Mouse (Mus musculus) limb, embryonic 15.5 days (tissue): ENCODE results near the gene Hdgfl3. TPM values are rescaled to one million over a fixed set of nuclear protein-coding genes. Genes with fewer than 3 reads are reported as not detected.
A peak's percentile ranks its signal among the peaks of the same experiment; 100 is the strongest.

ENCODE experiments used
- ATAC-seq: fragments of 200-750 bp; cut with Nextera tagmentation; 2 replicates; pipeline ENCODE4 v1.8.0; 2017; ENCODE audit warnings: low read depth, moderate TSS enrichment; ENCODE audit not compliant: insufficient number of reproducible peaks, low FRiP score, low TSS enrichment
- H3K27ac ChIP-seq: fragments of 300-500 bp; sonication (generic); 2 replicates; pipeline ENCODE4 v1.5.1; 2015; ENCODE audit warnings: moderate library complexity, mild to moderate bottlenecking, inconsistent platforms
- H3K27me3 ChIP-seq: fragments of 300-500 bp; sonication (generic); 2 replicates; pipeline ENCODE4 v1.6.1; 2015; ENCODE audit warnings: inconsistent platforms
- H3K36me3 ChIP-seq: fragments of 300-500 bp; sonication (generic); 2 replicates; pipeline ENCODE4 v1.6.1; 2015; ENCODE audit warnings: inconsistent platforms
- H3K4me1 ChIP-seq: fragments of 300-500 bp; sonication (generic); 2 replicates; pipeline ENCODE4 v1.6.1; 2015; ENCODE audit warnings: inconsistent platforms
- H3K4me2 ChIP-seq: fragments of 300-500 bp; sonication (generic); 2 replicates; pipeline ENCODE4 v1.6.1; 2015; ENCODE audit warnings: mild to moderate bottlenecking, inconsistent platforms
- H3K4me3 ChIP-seq: fragments of 300-500 bp; sonication (generic); 2 replicates; pipeline ENCODE4 v1.5.1; 2015; ENCODE audit warnings: mild to moderate bottlenecking, inconsistent platforms
- H3K9ac ChIP-seq: fragments of 300-500 bp; sonication (generic); 2 replicates; pipeline ENCODE4 v1.6.1; 2015; ENCODE audit warnings: inconsistent platforms
- H3K9me3 ChIP-seq: fragments of 300-500 bp; sonication (generic); 2 replicates; pipeline ENCODE4 v1.6.1; 2016; ENCODE audit warnings: inconsistent platforms
- WGBS: fragments of 180-500 bp; shearing (Covaris S2); methylation state at CpG from one replicate; pipeline ENCODE4 v1.1.7; 2015; 5-methylcytosine and 5-hydroxymethylcytosine counted together
- polyA plus RNA-seq: library from polyadenylated mRNA; unstranded; fragments of >200 nt; fragmentation: Nextera tagmentation; extraction: Ambion mirVana; gene quantifications from 2 replicates; pipeline ENCODE4 v1.2.1, GENCODE M21; 2015

Hdgfl3 gene
- polyA plus RNA-seq, 1 experiment from 2014 or later = 14.0 TPM

- Histone ChIP-seq H3K27me3 (peaks cover 29% of the 10 kb centered on the region), H3K9ac (no peak overlapping the region), H3K9me3 (no peaks in the 10 kb centered on the region), H3K27ac (peak overlapping the region; percentile 54; the same call in 1 of the 2 replicates), H3K4me2 (no peak overlapping the region), H3K36me3 (no peaks in the 10 kb centered on the region), H3K4me3 (no peak overlapping the region), H3K4me1 (peaks cover 22% of the 10 kb centered on the region)
- WGBS = 71% methylated on average over 24 of the region's 24 CpGs
- ATAC-seq = 0 out of 2 replicates have a peak, but pooled peaks have one; percentile 45
These were observed 71.4 kb downstream of the Hdgfl3 start for GRCm38 (mm10) chr7:81862587-81863583.

- Histone ChIP-seq H3K36me3 (no peaks in the 10 kb centered on the region), H3K9me3 (no peaks in the 10 kb centered on the region), H3K4me2 (no peak overlapping the region), H3K9ac (no peak overlapping the region), H3K27me3 (peaks cover 36% of the 10 kb centered on the region), H3K4me3 (no peak overlapping the region), H3K4me1 (peaks cover 22% of the 10 kb centered on the region), H3K27ac (no peak overlapping the region)
- ATAC-seq = no peak
- 66% methylated on average over 4 of the region's 4 CpGs for WGBS
These were observed 72.4 kb downstream of the Hdgfl3 start for GRCm38 (mm10) chr7:81861921-81862320.

GRCm38 (mm10) chr7:81861461-81861860 lies 72.8 kb downstream of the Hdgfl3 start:
- H3K9ac ChIP-seq = no peak overlapping the region
- peaks cover 37% of the 10 kb centered on the region for H3K27me3 ChIP-seq
- H3K4me2 ChIP-seq = no peak overlapping the region
- no peak for ATAC-seq
- H3K4me1 ChIP-seq = peaks cover 22% of the 10 kb centered on the region
- no peaks in the 10 kb centered on the region for H3K36me3 ChIP-seq
- whole genome bisulfite sequencing = 90% methylated on average over 2 of the region's 2 CpGs
- no peaks in the 10 kb centered on the region for H3K9me3 ChIP-seq
- H3K4me3 ChIP-seq = no peak overlapping the region
- no peak overlapping the region for H3K27ac ChIP-seq

- no peaks in the 10 kb centered on the region for H3K9me3 ChIP-seq
- H3K36me3 ChIP-seq = no peaks in the 10 kb centered on the region
- H3K27me3 ChIP-seq = peaks cover 37% of the 10 kb centered on the region
- WGBS = 70% methylated on average over 5 of the region's 5 CpGs
- H3K4me3 ChIP-seq = no peak overlapping the region
- peaks cover 22% of the 10 kb centered on the region for H3K4me1 ChIP-seq
- no peak overlapping the region for H3K27ac ChIP-seq
- H3K9ac ChIP-seq = no peak overlapping the region
- ATAC-seq = no peak
- peak overlapping the region; percentile 14; the same call in 1 of the 2 replicates for H3K4me2 ChIP-seq
These were observed 73.3 kb downstream of the Hdgfl3 start for GRCm38 (mm10) chr7:81860996-81861395.

- Histone ChIP-seq H3K9me3 (no peaks in the 10 kb centered on the region), H3K4me2 (peak overlapping the region; percentile 97; the same call in 1 of the 2 replicates), H3K36me3 (no peaks in the 10 kb centered on the region), H3K9ac (no peak overlapping the region), H3K4me3 (peak overlapping the region; percentile 57), H3K27me3 (peaks cover 37% of the 10 kb centered on the region), H3K27ac (peak overlapping the region; percentile 47), H3K4me1 (peaks cover 22% of the 10 kb centered on the region)
- no peak for ATAC-seq
- WGBS = 39% methylated on average over 11 of the region's 11 CpGs
These were observed 74.2 kb downstream of the Hdgfl3 start for GRCm38 (mm10) chr7:81860071-81860470.

GRCm38 (mm10) chr7:81858968-81859721 lies 75.1 kb downstream of the Hdgfl3 start, which contains the start of gene Tm6sf1:
Gene Tm6sf1, plus strand, starts transcription at chr7:81859001.
- Histone ChIP-seq H3K27ac (peak within 1 kb of the TSS; percentile 47), H3K9me3 (no peaks in the 10 kb centered on the region), H3K27me3 (peaks cover 37% of the 10 kb centered on the region), H3K4me2 (peak within 1 kb of the TSS; percentile 97), H3K4me3 (peak within 1 kb of the TSS; percentile 57), H3K9ac (peak within 1 kb of the TSS; percentile 49), H3K36me3 (no peaks in the 10 kb centered on the region), H3K4me1 (peaks cover 22% of the 10 kb centered on the region)
- ATAC-seq = no peak
- under 1% methylated on average over 64 of the region's 64 CpGs for WGBS

DNA sequence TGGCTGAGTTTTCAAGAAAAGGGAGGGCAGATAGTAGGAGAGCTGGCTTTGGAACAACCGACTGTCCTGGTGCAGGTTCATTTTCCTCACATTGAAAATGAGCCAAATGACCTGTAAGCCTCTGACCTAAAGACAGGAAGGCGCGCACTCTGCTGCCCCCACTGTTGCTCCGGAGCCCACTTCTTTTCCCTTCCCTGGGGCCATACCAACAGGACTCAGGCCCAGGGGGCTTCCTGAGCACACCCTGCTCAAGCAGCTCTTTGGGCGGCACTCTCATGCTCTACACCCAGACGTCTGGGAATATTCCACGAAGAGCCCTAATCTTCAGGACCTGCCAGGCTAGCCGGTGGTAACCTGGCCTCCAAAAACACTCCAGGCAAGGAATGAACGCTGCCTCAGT lies 76.0 kb downstream of the Hdgfl3 start:
- Histone ChIP-seq H3K27ac (0 out of 2 replicates have a peak overlapping the region, but pooled peaks have one; percentile 3), H3K27me3 (peaks cover 37% of the 10 kb centered on the region), H3K4me1 (peaks cover 22% of the 10 kb centered on the region), H3K4me2 (peak overlapping the region; percentile 97; the same call in 1 of the 2 replicates), H3K9me3 (no peaks in the 10 kb centered on the region), H3K4me3 (0 out of 2 replicates have a peak overlapping the region, but pooled peaks have one; percentile 57), H3K36me3 (no peaks in the 10 kb centered on the region), H3K9ac (no peak overlapping the region)
- WGBS = 14% methylated on average over 9 of the region's 9 CpGs
- no peak for ATAC-seq

GRCm38 (mm10) chr7:81856221-81856620 lies 78.1 kb downstream of the Hdgfl3 start:
- no peak overlapping the region for H3K27ac ChIP-seq
- no peak overlapping the region for H3K4me3 ChIP-seq
- no peaks in the 10 kb centered on the region for H3K9me3 ChIP-seq
- peaks cover 22% of the 10 kb centered on the region for H3K4me1 ChIP-seq
- whole genome bisulfite sequencing = 66% methylated on average over 4 of the region's 4 CpGs
- H3K9ac ChIP-seq = no peak overlapping the region
- ATAC-seq = no peak
- H3K36me3 ChIP-seq = no peaks in the 10 kb centered on the region
- H3K4me2 ChIP-seq = no peak overlapping the region
- H3K27me3 ChIP-seq = peaks cover 32% of the 10 kb centered on the region

DNA sequence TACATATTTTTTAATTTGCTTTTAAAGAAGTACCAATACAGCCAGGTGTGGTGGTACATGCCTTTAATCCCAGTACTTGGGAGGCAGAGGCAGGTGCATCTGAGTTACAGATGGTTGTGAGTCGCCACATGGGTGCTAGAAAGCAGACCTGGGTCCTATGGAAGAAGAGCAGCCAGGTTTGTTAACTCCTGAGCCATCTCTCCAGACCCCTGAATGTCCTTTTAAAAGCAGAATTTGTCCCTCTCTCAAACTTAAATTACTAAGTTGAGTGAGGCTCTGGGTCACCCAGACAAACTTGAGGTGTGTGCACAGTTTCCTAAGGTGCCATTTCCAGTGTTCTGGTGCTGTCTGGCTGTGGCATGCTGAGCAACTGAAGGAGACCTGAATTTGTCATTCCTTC lies 78.6 kb downstream of the Hdgfl3 start, which contains the start of gene Gm10160:
Gm10160 (minus strand) TSS at position 101 of the 400 bp plus-strand sequence.
- WGBS = 79% methylated on average over 1 of the region's 1 CpGs

DNA sequence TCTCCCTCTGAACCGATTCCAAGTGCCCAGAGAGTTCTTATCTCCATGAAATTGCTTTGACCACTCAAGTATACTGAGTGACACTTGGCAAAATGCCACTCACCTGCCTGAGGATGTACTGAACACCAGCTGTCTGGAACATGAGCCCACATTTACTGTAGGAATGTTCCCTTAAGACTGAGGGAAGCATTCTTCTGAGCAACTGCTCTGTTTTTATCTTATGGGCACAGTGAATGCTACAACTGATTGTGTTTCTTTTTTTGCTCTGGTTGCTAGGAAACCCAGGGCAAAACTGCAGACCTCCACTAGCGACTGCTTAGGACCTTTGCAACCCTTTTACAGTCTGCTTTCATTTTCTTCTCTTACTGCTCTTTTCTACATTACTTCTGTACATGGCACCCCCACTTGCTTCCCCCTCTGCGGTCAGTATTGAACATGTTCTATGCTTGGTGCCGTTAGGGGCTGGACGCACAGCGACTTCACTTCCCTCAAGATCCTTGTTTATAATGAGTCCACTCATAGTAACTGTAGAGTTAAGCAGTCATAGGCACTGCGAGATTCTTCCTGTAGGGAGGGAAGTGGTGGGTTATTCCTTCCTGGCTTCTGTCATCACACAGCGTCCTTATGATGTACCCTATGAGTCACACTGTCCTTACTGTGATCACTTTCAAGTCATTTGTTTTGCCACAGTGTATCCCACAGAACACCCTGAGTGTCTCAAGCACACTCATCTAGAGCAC lies 79.5 kb downstream of the Hdgfl3 start:
- H3K27ac ChIP-seq = no peak overlapping the region; the same call in 1 of the 2 replicates
- H3K9ac ChIP-seq = no peak overlapping the region
- no peak overlapping the region for H3K4me3 ChIP-seq
- no peak overlapping the region for H3K4me2 ChIP-seq
- peak; percentile 55; the same call in 1 of the 2 replicates for ATAC-seq
- peaks cover 25% of the 10 kb centered on the region for H3K27me3 ChIP-seq
- H3K4me1 ChIP-seq = peaks cover 15% of the 10 kb centered on the region
- WGBS = 71% methylated on average over 8 of the region's 8 CpGs
- no peaks in the 10 kb centered on the region for H3K9me3 ChIP-seq
- H3K36me3 ChIP-seq = no peaks in the 10 kb centered on the region

More for the DNA sequence above, 78.6 kb downstream of the Hdgfl3 start, which contains the start of gene Gm10160:
- H3K9me3 ChIP-seq = no peaks in the 10 kb centered on the region
- no peaks in the 10 kb centered on the region for H3K36me3 ChIP-seq
- no peak within 1 kb of the TSS for H3K4me2 ChIP-seq
- no peak within 1 kb of the TSS for H3K9ac ChIP-seq
- ATAC-seq = no peak
- H3K27ac ChIP-seq = no peak within 1 kb of the TSS; the same call in 1 of the 2 replicates
- peaks cover 32% of the 10 kb centered on the region for H3K27me3 ChIP-seq
- no peak within 1 kb of the TSS for H3K4me3 ChIP-seq
- H3K4me1 ChIP-seq = peaks cover 22% of the 10 kb centered on the region

- H3K9me3 ChIP-seq = no peaks in the 10 kb centered on the region
- H3K9ac ChIP-seq = no peak overlapping the region
- no peak overlapping the region for H3K4me2 ChIP-seq
- H3K4me1 ChIP-seq = no peaks in the 10 kb centered on the region; the same call in 1 of the 2 replicates
- ATAC-seq = no peak
- H3K4me3 ChIP-seq = no peak overlapping the region
- H3K36me3 ChIP-seq = no peaks in the 10 kb centered on the region
- no peak overlapping the region for H3K27ac ChIP-seq
- no peaks in the 10 kb centered on the region for H3K27me3 ChIP-seq
- WGBS = 75% methylated on average over 3 of the region's 3 CpGs
These were observed 82.6 kb downstream of the Hdgfl3 start for GRCm38 (mm10) chr7:81851706-81852105.
